Mouse (Mus musculus): ENCODE data around the gene Xrcc3. TPM values are rescaled to one million over a fixed set of nuclear protein-coding genes. Genes with fewer than 3 reads are reported as not detected.

Gene Xrcc3
- polyA plus RNA-seq, 1 experiment from 2014 or later: 6.3 TPM

DNA sequence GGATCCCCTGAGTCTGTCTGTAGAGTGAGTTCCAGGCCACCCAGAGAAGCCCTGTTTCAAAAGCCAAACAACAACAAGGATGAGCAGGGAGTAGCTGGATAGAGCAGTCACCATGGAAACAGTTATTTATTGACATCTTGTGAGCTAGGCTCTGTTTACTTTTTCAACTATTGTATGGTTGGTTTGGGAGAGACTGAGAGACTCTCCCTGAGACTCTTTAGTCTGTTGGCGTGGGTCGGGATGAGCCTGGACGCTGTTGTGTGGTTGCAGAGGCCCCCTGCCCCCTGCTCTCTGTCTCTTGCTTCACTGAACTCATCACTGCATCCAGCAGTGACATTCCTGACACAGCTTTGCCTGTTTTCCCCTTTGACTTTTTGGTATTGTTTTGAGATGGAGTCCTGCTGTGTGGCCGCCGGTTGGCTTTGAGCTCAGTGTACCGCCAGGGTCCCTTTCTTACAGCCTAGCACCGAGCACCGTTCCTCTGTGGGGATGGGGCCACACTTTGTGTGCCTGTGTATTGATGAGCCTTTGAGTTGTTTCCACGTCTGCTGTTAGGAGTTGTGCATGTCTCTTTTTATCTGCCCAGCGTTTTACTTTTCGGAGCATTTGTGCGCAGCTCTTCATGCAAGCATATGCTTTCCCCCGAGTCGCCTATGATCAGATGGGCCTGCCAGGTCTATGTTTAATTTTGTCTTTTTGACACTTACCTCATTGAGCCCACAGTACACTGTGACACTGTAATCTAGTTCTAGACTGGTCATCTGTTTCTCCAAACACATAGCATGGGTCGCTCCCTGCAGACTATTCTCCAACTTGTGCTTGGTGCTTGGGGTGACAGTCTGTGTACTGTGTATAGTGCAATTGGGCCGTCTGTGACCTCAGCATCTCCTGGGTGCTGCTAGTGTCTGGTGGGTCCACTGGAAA, 47.1 kb downstream of the Xrcc3 start:
- Histone ChIP-seq H3K9me3 (replicated peaks; ENCODE audit: low read length) (no peaks in the 10 kb centered on the region), H3K4me1 (replicated peaks; ENCODE audit: insufficient read depth, low read length) (peaks cover 19% of the 10 kb centered on the region; the same call in 1 of the 2 replicates), H3K4me2 (ENCODE audit: low read length) (no peak overlapping the region), H3K27ac (0 out of 2 replicates have a peak overlapping the region, but pooled peaks have one; percentile 2), H3K36me3 (ENCODE audit: insufficient read depth, low read length) (0 out of 2 replicates have a peak, but pooled peaks cover 11% of the 10 kb centered on the region), H3K27me3 (ENCODE audit: insufficient read depth, low read length) (no peaks in the 10 kb centered on the region), H3K4me3 (replicated peaks; ENCODE audit: low read depth, low read length) (no peak overlapping the region), H3K9ac (ENCODE audit: low read depth, low read length) (no peak overlapping the region)
- 0 out of 2 replicates have a peak, but pooled peaks have one; percentile 23 for ATAC-seq (replicated peaks; ENCODE audit: low FRiP score, low read depth)
- no peak for TF ChIP-seq CTCF (IDR thresholded peaks at IDR 0.05; ENCODE audit: low read depth)
- WGBS: 59% methylated on average over 16 of the region's 16 CpGs
- peak; percentile 54 for DNase-seq (ENCODE audit: low spot score)

DNA sequence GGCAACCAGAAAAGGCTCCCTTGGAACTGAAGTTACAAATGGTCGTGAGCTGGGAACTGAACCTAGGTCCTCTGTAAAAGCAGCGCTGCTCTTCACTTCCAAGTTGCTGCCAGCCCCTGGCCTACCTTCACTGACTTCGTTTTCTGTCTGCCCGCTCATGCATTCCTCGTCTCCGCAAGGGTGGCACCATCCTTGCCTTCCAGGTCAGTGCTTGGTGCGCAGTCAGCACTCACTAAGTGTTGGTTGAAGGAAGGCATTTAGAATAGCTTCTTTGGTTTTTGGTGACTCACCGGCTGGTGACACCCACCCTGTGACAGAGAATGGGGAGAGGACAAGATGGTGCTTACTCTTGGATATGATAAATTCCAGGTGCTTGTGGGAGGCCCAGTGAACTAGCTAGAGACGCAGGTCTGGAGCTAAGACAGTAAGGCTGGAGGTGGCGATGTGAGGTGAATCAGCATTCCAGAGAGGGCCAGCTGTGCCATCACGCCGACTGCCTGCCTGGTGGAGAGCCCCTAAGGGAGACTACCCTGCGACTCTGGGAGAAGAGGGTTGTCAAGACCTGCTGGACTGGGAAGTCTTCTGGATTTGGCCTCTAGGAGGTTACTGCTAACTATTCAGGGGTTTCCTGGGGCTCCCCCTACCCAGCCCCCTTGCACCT, 50.9 kb downstream of the Xrcc3 start:
- no peak overlapping the region for H3K4me3 ChIP-seq (replicated peaks; ENCODE audit: low read depth, low read length)
- peaks cover 21% of the 10 kb centered on the region for H3K4me1 ChIP-seq (replicated peaks; ENCODE audit: insufficient read depth, low read length)
- 0 out of 2 replicates have a peak, but pooled peaks cover 11% of the 10 kb centered on the region for H3K36me3 ChIP-seq (ENCODE audit: insufficient read depth, low read length)
- H3K27ac ChIP-seq: no peak overlapping the region
- no peak overlapping the region for H3K4me2 ChIP-seq (ENCODE audit: low read length)
- WGBS: 90% methylated on average over 13 of the region's 13 CpGs
- DNase-seq (ENCODE audit: low spot score) (no peak), ATAC-seq (replicated peaks; ENCODE audit: low FRiP score, low read depth) (no peak)
- H3K27me3 ChIP-seq (ENCODE audit: insufficient read depth, low read length): no peaks in the 10 kb centered on the region
- no peak for TF ChIP-seq CTCF (IDR thresholded peaks at IDR 0.05; ENCODE audit: low read depth)
- no peak overlapping the region for H3K9ac ChIP-seq (ENCODE audit: low read depth, low read length)
- no peaks in the 10 kb centered on the region for H3K9me3 ChIP-seq (replicated peaks; ENCODE audit: low read length)

GRCm38 (mm10) chr12:111760306-111760908, 53.3 kb downstream of the Xrcc3 start:
- 34% methylated on average over 7 of the region's 7 CpGs for WGBS
- peak overlapping the region; percentile 53; the same call in 1 of the 2 replicates for H3K4me3 ChIP-seq (replicated peaks; ENCODE audit: low read depth, low read length)
- no peaks in the 10 kb centered on the region for H3K9me3 ChIP-seq (replicated peaks; ENCODE audit: low read length)
- no peak overlapping the region for H3K9ac ChIP-seq (ENCODE audit: low read depth, low read length)
- TF ChIP-seq CTCF (IDR thresholded peaks at IDR 0.05; ENCODE audit: low read depth): no peak
- peak overlapping the region; percentile 98 for H3K4me2 ChIP-seq (ENCODE audit: low read length)
- peaks cover 16% of the 10 kb centered on the region for H3K4me1 ChIP-seq (replicated peaks; ENCODE audit: insufficient read depth, low read length)
- DNase-seq (ENCODE audit: low spot score): peak; percentile 56
- 0 out of 2 replicates have a peak, but pooled peaks cover 11% of the 10 kb centered on the region for H3K36me3 ChIP-seq (ENCODE audit: insufficient read depth, low read length)
- H3K27me3 ChIP-seq (ENCODE audit: insufficient read depth, low read length): no peaks in the 10 kb centered on the region
- H3K27ac ChIP-seq: no peak overlapping the region
- no peak for ATAC-seq (replicated peaks; ENCODE audit: low FRiP score, low read depth)

GRCm38 (mm10) chr12:111759176-111760061, 54.3 kb downstream of the Xrcc3 start:
- Histone ChIP-seq H3K9me3 (replicated peaks; ENCODE audit: low read length) (no peaks in the 10 kb centered on the region), H3K27me3 (ENCODE audit: insufficient read depth, low read length) (no peaks in the 10 kb centered on the region), H3K4me3 (replicated peaks; ENCODE audit: low read depth, low read length) (peak overlapping the region; percentile 53), H3K36me3 (ENCODE audit: insufficient read depth, low read length) (0 out of 2 replicates have a peak, but pooled peaks cover 11% of the 10 kb centered on the region), H3K9ac (ENCODE audit: low read depth, low read length) (peak overlapping the region; percentile 89), H3K27ac (peak overlapping the region; percentile 89), H3K4me2 (ENCODE audit: low read length) (peak overlapping the region; percentile 98), H3K4me1 (replicated peaks; ENCODE audit: insufficient read depth, low read length) (peaks cover 16% of the 10 kb centered on the region)
- DNase-seq (ENCODE audit: low spot score) (peak; percentile 47), ATAC-seq (replicated peaks; ENCODE audit: low FRiP score, low read depth) (peak; percentile 19; the same call in 1 of the 2 replicates)
- no peak for TF ChIP-seq CTCF (IDR thresholded peaks at IDR 0.05; ENCODE audit: low read depth)
- WGBS: 3% methylated on average over 35 of the region's 35 CpGs

DNA sequence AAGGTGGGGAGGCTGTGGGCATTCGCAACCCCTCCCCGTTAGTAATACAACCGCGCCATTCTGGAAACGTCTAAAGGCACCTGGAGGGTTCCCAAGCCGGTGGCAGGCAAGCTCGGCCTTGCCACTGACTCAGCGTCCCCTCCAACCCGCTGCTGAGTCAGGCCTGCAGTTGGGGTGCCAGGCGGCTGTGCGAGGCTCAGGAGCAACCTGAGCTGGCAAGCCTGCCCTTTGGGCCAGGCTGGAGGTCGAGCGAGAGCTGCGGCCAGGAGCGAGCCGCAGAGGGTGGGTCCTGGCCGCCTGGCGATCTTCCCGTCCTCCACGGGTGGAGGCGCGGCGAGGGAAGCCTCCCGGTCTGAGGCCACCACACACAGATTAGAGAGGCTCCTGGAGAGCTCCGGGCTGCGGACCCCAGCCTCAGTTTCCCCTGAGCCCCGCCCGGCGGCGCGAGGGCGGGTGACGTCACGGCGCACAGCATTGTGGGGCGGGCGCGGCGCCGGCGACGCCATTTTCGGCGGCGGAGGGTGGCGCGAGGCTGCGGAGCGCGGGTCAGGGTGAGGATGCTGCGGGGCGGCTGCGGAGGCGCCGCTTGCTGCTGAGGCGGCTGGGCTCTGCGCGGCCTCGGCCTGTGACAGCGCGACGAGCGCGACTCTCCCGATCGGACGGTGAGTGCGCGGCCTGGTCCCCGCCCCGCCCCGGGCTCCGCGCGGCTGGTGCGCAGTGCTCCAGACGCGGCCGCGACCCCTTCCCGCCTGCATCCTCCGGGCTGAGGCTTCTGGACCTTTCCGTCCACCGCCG, 55.1 kb downstream of the Xrcc3 start, which contains the start of gene Klc1:
Gene Klc1, plus strand, starts transcription at position 469 of the 795 bp plus-strand sequence.
- ATAC-seq (replicated peaks; ENCODE audit: low FRiP score, low read depth) (peak; percentile 65), DNase-seq (ENCODE audit: low spot score) (peak; percentile 69)
- Histone ChIP-seq H3K27me3 (ENCODE audit: insufficient read depth, low read length) (no peaks in the 10 kb centered on the region), H3K9me3 (replicated peaks; ENCODE audit: low read length) (no peaks in the 10 kb centered on the region), H3K9ac (ENCODE audit: low read depth, low read length) (peak within 1 kb of the TSS; percentile 89), H3K4me3 (replicated peaks; ENCODE audit: low read depth, low read length) (peak within 1 kb of the TSS; percentile 53), H3K4me2 (ENCODE audit: low read length) (peak within 1 kb of the TSS; percentile 98), H3K36me3 (ENCODE audit: insufficient read depth, low read length) (0 out of 2 replicates have a peak, but pooled peaks cover 10% of the 10 kb centered on the region), H3K4me1 (replicated peaks; ENCODE audit: insufficient read depth, low read length) (peaks cover 16% of the 10 kb centered on the region), H3K27ac (peak within 1 kb of the TSS; percentile 89)
- WGBS: under 1% methylated on average over 78 of the region's 85 CpGs
- TF ChIP-seq CTCF (IDR thresholded peaks at IDR 0.05; ENCODE audit: low read depth): no peak

Data from kidney, postnatal 0 days (tissue).